Mouse (Mus musculus): ENCODE results near the gene Snx9.
A peak's percentile ranks its signal among the peaks of the same experiment; 100 is the strongest.

Snx9 gene

DNA sequence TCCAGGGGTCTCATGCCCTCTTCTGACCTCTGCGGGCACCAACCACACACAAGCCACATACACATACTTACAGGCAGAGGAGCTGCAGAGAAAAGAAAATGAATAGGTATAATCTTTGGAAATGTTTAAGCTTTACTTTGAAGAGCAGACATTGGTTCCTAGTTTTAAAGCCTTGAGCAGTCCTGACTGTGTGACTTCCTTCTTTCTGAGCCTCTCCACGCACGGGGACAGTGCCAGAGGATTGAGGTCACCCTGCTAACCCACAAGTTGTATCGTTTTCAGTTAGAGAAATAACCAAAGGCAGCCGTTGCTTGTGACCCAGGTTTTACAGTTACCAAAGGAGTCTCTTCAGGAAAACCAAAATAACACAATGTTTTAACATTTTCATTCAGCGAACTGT is 87.9 kb downstream of the Snx9 start:
- no peak for DNase-seq (ENCODE audit: low read depth)

DNA sequence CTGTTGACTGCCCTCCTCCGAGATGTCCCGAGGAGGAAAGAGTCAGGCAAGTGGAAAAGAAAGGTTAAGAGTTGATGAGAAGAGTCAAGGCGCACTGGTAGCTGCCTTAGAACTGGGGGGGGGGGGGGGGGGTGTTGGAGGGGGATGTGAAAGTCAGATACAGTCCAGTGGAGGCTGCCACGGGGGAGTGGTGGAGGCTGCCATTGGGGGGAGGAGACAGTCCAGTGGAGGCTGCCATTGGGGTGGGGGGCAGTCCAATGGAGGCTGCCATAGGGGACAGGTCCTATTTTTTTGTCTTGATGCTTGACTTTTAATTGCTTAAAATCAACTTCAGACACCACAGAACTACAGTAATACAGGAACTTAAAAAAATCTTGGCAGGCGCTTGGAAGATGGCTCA is 91.0 kb downstream of the Snx9 start:
- DNase-seq (ENCODE audit: low read depth) = no peak

DNA sequence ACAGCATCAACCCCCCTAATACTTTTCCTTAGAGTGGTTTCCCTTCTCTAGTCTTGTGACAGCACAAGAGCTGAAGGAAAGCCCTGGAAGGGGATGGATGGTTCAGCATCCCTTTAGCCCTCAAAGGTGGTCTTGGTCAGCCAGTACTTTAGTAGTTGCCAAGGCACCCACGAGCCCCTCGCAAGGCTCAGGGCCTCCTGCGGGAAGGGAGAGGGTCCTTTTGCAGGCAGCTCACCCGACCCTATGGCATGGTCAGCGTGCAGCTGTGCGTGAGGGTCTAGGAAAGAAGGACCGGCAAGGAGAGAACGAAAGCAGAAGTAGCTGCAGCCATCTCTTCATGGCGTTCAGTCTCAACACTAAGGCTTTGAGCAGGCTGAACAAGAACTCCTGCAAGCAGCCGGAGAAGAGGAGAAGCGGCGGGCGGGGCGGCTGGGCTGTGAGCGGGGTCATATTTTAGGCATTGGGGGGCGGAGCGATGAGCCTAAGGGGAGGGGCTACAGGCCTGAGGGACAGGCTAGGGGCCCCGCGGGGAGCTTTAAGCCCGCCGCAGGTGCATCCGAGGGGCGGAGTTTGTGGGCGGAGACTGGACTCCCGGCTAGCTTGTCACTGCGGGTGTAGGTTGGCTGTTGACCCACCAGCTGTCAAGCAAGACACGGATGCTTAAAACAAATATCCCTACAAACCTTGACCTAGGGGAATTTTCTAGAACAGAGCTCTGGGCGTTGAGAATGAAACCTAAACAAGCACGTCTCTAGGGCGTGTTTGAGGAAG is 93.6 kb downstream of the Snx9 start:
- DNase-seq (ENCODE audit: low read depth) = peak; percentile 83

DNA sequence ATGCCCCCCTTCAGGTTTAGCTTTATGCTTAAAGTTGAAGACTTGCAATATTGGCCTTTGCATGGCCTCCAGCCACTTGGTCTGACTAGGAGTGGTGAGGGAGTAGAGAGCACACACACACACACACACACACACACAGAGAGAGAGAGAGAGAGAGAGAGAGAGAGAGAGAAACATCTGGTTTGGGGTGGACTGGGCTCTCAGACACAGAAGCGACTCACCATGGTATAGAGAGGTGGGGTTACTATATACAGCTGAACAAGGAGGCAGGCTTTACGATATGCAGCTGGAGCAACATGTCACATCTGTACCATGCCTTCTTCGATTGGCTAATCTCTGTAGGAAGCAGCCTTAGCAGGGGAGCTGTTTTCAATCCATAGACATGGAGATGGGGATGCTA is 94.6 kb downstream of the Snx9 start:
- peak; percentile 25 for DNase-seq (ENCODE audit: low read depth)

DNA sequence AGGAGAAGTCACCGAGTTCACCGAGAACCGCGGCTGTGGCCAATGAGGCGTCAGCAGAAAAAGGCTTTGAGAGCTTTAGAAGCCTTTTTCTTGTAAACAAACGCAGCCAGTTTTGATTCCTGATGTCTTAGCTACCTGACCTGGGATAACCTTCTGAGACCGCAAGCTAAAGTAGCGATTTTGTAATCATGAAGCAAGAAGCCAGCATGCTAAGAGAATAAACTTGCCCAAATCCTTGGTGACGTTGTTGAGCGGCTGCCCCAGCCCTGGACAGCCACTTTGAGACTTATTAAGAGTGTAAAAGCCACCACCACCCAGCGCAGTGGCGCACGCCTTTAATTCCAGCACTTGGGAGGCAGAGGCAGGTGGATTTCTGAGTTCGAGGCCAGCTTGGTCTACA is 95.1 kb downstream of the Snx9 start:
- peak; percentile 22 for DNase-seq (ENCODE audit: low read depth)

DNA sequence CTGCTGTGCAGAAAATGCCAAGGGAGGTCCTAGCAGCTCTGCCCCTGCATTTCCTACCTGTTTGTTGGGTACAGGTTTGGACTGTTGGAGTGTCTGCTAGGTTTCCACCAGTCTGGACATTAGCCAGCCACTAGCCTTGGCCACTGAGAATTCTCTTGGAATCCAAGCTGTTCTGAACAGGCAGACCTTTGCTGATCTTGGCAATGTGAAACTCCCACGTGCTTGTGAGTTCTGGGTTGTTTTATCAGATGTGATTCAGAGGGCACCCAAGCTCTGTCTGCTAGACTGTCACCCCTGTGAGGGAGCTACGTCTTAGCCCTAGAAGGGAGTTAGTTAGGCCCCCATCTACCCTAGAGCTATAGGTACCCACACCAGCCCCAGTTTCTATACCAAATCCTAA is 96.3 kb downstream of the Snx9 start:
- no peak for DNase-seq (ENCODE audit: low read depth)

DNA sequence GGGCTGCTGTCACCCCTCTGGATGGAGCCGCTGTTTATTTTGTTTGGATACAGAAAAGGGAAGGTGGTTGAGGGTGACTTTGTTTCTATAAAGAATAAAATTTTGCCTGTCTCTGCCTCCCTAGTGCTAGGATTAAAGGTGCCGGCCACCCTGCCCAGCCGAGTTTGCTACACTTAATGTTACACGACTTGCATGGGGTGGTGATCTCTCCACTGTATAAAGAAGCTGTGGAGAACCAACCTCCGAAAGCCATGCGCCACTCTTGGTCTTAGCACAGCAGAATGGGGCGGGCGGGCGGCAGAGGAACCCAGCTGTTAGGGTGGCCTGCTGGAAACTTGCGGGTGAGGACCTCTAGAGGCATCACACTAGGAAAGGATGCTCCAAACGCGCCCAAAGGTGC is 98.7 kb downstream of the Snx9 start:
- DNase-seq (ENCODE audit: low read depth) = no peak

DNA sequence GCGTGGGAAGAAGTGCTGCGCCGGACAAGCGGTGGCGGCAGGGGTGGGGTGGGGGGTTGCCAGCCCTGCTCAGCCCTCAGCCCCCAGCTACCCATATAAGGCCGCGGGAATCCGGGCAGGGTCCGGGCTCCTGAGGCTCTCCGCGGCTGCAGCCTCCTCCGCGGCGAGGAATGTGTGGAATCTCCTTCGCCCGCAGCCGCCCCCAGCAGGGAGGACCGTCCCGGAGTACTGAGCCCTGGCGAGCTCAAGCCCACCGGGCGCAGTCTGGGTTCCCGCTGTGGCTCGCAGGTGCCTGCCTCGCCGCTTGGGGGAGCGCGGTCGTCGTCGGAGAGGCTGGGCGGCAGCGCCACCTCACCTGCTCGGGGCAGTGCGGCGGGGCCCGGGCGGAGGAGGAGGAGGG is 99.7 kb downstream of the Snx9 start:
- DNase-seq (ENCODE audit: low read depth) = peak; percentile 84

DNA sequence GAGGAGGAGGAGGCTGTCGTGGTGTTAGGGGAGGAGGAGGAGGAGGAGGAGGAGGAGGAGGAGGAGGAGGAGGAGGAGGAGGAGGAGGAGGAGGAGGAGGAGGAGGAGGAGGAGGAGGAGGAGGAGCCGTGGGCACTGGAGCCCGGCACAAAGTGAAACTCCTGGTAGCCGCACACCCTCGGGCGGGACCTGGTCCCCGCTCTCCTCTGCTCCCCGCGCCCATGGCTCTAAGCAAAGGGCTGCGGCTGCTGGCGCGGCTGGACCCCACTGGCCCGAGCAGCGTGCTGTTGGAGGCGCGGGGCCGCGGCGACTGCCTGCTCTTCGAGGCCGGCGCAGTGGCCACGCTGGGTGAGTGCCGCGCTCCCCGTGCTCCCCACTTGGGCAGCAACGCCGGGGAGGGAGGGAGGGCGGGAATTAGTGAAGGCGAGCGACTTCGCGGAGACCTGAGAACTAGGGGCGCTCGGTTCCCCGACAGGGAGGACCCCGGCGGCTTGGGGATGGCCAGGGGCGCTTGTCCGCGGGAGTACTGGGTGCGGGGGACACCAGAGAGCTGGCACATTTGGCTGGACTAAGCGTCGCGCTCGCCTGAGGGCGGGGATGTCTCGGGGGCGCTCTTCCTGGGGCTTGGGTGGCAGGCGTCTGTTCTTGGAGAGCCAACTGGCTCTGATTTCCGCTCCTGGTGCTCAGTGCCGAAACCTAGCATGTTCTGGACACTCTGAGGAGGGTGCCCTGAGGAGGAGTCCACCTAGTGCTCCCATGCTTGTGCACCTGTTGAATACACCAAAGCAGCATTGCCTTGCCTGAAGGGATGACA is 100.3 kb downstream of the Snx9 start, which contains the start of gene Synj2:
Synj2 (plus strand) TSS at position 51 of the 814 bp plus-strand sequence.
- peak; percentile 69 for DNase-seq (ENCODE audit: low read depth)

DNA sequence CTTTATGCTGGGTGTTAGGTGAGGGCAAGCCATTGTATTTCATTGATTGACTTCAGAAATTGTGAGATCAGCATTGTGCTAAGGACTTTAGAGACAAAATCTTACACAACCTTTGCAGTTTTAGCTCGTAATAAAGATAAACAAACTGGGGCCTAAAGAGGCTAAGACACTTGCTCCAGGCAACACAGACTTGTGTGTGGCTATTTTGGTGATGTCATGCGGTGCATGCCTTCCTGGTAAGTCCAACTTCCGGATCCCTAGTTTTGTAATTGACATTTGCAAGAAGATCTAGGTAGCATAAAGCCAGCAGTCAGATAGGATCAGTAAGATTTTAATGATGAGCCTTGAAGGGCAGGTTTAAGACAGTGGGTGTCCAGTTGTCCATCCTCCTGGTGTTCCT is 101.0 kb downstream of the Snx9 start:
- DNase-seq (ENCODE audit: low read depth) = no peak

DNA sequence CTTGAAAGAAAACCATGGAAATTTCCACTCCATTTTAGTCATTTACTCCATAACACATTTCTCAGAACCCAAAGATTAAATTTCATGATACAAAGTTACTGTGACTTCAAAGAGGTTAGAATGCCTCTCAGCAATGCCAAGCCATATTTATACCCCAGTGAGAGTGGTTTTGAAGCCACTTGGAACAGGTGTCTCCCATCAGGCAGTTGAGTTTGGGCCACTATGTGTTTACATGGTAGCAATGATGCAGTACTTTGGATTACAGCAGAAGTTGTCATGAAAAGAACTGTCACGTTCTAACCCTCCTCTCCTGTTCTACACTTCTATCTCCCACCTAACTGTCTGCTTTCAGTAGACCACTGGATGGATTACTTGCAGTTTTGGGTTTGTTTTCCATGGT is 101.9 kb downstream of the Snx9 start:
- no peak for DNase-seq (ENCODE audit: low read depth)

DNA sequence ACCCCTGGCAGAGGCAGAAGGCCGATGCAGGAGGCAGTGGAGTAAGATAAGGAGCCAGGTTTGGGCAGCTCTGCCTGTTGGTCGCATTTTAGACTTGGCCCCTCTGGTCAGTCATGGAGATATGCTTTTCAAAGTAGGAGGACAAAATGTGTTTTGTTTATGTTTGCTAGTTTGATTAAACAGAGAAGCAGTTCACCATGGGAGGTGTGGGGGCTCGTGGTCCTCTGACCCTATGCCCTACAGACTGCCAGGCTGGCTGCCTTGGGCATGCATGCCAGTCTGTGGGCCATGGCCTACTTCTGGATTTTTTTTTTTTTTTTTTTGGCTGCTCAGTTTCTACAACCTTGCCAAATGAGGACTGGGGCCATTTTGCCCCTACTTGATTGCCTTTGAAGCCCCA is 105.9 kb downstream of the Snx9 start:
- DNase-seq (ENCODE audit: low read depth) = no peak

DNA sequence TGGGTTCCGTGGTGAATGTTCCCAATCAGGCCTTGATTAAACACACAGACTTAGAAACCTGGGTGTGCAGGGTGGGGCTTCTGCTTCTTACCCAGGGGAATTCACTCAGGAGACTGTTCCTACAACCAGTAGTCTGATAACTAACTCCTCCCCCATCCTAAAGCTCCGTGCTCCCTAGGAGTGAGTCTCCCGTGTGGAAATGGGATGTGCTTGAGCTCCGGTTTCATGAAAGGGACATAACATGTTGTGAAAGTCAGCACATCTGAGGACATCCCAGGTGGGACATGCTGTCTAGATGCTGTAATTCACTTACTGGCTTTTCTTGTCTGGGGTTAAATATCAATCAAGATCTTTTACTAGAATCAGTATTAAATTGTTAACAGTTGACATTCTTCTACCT is 111.3 kb downstream of the Snx9 start:
- no peak for DNase-seq (ENCODE audit: low read depth)

DNA sequence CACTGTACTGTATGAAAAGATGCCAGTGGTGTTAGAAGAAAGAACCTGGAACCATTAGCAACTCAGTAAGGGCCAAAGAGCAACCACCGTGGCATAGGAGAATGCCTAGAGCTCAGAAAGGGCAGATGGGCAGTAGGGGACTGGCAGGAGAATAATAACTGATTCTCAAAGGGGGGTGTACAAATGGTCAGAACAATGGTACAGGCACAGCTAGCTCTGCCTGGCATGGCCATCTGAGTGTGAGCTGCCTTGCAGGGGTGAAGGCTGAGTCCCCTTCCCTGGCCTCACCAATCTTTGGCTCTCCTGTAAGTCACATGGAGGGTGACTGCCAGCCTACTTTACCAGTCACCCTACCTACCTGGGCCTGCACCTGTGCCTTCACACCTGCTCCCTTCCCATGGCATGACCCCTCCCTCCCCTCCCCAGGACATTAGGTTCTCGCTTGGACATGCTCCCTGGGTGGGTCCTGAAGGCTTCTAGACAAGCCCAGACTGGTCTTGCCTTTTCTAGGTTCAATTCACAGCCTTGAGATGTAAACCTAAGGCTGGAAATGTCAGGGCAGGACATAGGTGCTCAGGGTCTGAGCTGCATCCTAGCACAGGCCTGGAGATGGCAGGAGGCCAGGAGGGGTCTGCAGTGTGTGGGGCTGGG is 115.3 kb downstream of the Snx9 start:
- no peak for DNase-seq (ENCODE audit: low read depth)

DNA sequence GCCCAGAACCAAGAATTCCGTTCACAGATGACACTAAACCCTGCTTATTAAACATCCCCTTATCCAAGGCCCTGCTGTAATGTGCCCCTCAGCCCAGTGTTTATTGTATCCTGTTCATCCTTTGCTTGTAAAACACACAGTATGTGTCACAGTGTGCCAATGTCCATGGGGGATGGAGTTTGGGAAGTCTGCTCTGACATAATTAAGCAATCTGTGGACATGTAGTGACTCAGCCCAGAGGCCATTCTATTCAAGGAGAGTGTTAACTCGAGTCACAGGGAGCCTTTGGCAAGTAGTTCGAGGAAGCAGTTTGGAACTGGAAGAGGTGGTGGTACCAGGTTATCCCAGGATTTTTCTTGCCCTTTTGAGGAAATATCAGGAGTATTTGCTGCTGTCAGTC is 116.0 kb downstream of the Snx9 start:
- no peak for DNase-seq (ENCODE audit: low read depth)

DNA sequence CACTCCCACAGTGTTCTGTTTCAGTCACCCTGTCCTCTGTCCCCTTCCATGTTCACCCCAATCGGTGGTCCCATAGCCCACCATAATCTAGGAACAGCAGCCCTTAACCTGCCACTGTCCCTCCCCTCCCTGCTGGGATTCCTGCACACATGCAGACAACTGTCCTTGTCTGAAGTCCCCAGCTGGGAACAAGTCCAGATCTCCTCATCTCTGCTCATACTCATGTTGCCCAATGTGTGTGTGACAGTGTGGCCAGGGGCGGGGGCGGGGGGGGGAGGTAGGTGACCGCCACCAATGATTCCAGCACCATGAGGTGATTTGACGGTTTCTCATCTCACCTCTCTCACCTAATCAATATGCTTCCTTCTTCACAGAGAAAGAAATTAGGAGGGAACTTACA is 117.1 kb downstream of the Snx9 start:
- DNase-seq (ENCODE audit: low read depth) = no peak

DNA sequence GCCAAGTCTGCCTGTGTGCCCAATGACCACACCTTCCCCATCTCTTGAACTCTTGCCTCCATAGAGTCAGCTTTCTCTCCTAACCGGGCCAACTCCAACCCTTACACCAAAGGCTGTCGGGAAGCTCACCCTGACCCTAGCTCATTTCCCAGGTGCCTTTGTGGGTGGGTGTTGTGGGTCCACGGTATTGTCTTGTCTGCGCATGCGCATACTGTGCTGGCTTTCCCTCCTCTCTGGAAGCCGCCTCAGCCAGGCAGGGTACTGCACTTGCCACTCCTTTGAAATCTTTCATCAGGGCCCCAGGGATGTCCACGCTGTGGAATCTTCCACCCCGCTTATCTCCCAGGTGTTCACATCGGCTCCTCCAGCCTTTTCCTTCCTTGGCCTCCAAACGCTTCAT is 117.5 kb downstream of the Snx9 start:
- DNase-seq (ENCODE audit: low read depth) = no peak

DNA sequence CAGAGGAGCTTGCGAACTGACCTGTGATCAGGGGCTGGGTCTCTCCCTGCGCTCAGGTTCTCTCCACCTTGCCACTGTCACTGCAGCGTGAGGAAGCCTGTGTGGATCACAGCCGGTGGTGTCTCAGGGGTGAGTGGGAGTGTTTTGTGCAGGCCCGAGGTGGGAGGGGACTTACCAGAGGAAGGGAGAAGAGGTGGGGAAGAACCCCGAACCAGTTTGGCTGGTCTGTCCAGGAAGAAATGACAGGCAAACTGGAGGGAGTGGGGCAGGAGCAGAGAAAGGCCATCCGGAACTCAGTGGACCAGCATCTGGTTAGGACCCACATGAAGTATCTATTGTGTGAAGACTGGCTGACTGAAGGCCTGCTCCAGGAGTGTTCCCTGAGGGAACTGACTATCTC is 118.0 kb downstream of the Snx9 start:
- DNase-seq (ENCODE audit: low read depth) = no peak

DNA sequence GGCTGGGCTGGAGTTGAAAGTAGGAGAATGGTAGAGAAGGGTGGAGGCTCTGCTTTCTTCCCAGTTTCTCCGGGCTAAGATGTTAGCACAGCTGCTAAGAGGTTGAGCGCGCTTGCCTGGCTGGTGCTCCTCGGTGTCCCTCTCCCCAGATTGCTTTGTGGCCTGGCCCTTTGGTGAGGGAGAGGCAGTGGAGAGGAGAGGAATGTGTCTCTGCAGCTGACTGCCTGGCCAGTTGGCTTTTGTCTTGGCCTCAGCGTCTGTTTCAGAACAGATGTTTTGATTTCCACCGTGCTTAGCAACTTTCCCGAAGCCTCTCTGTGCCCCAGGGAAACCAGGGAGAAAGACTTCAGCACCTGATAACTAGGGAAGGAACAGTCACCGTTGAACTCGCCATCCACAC is 118.7 kb downstream of the Snx9 start:
- no peak for DNase-seq (ENCODE audit: low read depth)

DNA sequence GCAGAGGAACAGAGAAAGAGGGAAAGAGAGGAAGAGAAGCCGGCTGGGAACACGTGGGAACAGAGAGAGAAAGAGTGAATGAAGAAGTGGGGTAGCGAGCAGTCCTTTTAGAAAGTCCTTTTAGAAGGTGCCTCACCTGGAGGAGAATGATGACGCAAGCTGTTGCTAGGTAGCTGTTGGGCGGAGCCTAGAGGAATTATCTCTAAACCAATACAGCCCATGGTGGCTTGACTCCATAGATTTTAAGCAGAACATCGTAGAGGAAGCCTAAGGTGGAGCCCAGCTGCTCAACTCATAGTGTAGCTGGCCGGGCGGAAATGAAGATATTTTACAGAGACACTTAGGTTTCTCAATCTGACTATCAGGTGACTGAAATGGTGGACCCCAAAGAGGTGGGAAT is 122.6 kb downstream of the Snx9 start:
- DNase-seq (ENCODE audit: low read depth) = no peak

DNA sequence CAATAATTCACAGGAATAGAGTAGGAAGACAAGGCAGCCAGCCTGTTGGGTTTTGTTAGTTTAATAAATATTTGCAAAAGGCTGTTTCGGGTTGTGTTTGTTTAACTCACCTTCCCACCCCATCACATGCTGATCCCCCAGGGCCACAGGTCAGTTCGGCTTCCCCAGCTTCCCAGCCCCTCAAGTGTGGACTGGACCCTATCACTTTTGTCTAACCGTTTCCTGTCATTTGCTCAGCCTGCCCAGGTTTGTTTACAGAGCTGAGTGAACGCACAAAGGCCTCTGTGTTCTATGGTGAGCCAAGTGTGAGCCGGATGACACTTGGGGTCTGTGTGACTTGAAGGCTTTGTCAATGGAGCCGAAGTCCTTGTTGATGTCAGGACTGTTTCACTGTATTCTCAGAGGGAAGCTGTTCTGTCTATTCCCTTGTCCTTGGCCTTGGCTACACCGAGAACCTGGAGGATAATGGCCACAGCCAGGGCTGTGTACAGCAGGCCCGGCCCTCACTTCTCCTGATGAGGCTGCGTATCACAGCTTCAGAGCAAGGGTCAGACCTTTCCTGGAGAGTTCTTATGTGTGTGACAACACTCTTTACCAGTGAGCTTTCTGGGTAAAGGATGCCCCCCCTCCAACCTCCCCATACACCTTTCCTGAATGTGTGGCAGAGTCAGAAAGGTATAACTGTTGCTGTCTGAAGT is 124.1 kb downstream of the Snx9 start:
- DNase-seq (ENCODE audit: low read depth) = no peak

DNA sequence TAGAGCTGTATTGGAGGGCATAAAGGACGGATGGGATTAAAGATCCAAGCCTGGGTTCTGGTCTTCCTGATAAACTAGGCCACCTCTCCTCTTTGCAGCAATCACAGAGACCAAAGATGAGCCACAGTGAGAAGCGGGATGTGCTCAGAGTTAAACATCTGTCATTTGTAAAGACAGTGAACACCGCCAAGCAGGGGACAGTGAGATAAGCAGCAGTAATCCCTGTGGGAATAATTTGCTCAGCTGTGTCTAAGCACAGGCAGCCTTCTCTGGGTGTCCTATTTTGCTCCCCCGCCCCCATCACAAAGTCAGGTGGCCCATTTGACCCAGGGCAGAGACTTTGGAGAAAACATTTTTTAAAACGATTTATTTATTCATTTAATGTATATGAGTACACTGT is 125.6 kb downstream of the Snx9 start:
- no peak for DNase-seq (ENCODE audit: low read depth)
